Mouse (Mus musculus) c-Kit-positive CD71-positive TER-119-negative erythroid progenitor cells, embryonic 14.5 days (primary cell): ENCODE measurements around the gene Prokr1.
A peak's percentile ranks its signal among the peaks of the same experiment; 100 is the strongest.
"Not testable (repeated sequence)": the region's sequence is repeated elsewhere in the genome, so short reads cannot be mapped to it uniquely, and the experiment has no call there.

Experiments used
- DNase-seq: peaks from one replicate; pipeline ENCODE4 v3.0.0-alpha.2; 2013; ENCODE audit warnings: low read depth

Gene Prokr1

DNA sequence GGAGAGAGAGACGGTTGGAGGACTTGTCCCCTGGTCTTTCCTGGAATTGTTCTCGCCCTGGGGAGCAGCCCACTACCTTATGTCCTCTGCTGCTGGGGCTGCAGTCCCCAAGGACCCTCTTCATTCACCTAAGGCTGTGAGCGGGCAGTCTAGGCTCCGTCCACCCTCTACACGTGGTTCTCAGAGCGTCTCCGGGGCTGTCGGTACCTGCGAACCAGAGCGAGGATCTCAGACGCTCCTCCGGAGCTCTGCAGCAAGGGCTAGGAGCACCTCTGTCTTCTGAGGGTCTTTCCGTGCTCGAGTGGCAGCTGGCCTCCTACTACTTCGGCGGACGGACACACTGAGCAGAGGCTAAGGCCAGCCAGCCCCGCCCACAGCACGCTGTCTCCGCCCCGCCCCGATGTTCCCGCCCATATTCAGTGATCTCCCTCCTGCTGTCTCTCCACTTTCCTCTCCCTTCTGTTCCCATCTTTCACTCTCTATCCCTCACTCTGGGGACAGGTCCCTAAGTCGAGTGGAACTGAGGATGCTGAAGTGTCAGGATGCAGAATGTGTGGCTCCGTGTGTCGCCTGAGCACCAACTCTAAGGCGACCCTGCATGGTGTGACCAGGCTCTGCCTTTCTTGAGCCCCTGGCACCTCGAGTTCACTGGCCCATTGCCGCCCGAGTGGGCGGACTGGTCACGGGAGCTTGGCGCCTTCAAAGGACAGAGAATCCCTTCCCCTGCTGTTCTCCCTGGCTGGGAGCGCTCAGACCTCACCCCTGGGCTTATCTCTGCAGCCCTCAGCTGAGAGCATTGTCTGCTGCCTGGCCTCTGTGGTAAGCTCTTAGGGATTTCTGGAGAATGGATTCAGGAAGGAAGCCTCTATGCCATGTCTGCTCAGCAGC is at the start of gene Prokr1:
Prokr1 (minus strand) TSS at position 350 of the 888 bp plus-strand sequence.
- no peak for DNase-seq

- no peak for DNase-seq
Observed at GRCm38 (mm10) chr6:87638134-87638660, 47.7 kb upstream of the Prokr1 start.

- DNase-seq = no peak
Observed at GRCm38 (mm10) chr6:87632176-87632575, 41.6 kb upstream of the Prokr1 start.

GRCm38 (mm10) chr6:87628936-87629335 is 38.4 kb upstream of the Prokr1 start:
- DNase-seq = not testable (repeated sequence)

DNA sequence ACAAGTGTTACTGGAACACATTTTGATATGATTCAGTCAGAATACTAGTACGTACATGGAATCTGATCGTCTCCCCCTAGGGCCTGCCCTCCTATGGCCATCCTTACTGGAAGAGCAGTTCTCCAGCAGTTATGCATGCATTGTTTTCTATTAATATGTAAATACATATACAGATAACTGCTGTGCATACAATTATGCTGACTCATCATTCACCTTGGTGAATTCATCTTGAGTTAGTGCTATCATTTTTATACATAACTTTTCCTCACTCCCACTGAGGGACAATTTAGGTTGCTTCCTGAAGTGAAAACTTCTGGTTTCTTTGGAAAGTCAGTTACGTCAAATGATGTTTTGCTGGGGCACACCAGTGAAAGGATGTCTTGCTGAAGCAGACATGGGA is 32.6 kb upstream of the Prokr1 start:
- no peak for DNase-seq

GRCm38 (mm10) chr6:87621281-87621680 is 30.7 kb upstream of the Prokr1 start:
- DNase-seq = no peak

DNA sequence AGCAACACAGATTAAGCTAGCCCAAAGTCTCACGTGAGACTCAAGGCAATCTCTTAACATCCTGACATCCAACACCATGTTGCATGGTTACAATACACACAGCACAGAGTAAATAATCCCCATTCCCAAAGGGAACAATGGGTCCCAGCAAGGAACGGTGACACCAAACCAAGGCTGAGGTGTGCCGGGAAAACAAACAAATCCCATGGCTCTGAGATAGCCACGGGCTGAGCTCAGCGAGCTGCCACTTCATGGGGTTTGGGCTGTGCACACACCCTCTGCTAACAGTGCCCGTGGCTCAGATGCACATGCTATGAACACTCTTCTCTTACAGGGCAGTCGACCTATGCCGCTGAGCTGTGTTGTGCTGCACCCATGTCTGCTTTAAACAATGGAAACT is 27.5 kb upstream of the Prokr1 start:
- no peak for DNase-seq

DNA sequence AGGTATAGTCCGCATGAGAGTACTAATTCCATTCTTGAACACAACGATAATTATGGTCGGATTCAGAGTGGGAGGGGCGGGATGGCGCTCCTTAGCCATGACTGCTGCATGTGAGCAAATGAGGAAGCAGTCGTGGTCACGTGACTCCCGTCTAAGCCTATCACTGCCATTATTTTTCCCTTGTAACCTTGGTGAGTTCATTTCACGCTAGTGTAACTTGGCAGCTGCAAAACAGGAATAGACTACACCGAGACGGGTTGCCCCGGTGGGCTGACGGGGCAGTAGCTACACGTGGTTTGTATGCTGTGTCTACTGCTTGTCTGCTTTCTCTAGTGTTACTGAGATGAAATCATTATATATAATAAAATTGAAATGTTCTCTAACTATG is 25.1 kb upstream of the Prokr1 start:
- no peak for DNase-seq

DNA sequence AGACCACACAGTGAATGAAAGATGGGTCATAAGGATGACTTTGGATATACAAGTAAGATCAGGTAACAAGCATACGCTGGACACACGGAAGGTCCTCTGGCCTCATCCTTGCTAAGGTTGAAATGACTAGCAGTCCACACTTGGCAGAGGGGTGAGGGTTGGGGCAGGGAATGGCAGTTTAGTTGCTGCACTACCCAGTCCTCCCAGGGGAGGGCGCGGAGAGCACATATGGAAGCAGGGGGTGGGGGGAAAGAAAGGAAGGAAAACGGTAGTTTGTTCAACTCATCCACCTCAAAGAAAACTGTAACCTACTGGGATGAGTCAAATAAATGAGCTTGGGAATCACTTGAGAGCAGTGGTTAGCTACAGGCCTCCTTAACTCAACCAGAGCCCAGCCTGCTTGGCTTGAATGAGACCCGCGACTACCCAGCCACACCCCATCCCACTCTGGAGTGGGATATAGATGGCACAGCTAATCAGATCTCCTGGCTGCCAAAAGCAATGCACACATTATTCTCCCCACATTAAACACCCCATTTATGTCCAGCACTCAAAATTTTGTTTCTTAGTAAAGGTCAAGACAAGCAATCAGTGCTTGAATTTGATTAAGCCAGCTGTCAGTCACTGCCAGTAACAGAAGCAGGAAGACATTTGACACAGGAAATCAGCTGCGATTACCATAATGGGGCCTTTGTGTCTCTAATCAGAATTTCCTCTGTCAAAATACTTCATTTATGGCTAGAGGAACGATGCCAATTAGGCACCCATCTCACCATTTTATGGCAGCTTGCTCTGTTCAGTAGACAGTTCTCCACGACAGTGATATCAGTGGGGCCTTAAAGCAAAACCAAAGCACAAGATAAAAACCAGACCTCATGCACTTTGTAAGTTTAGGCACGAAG is 24.5 kb upstream of the Prokr1 start:
- DNase-seq = peak; percentile 24

DNA sequence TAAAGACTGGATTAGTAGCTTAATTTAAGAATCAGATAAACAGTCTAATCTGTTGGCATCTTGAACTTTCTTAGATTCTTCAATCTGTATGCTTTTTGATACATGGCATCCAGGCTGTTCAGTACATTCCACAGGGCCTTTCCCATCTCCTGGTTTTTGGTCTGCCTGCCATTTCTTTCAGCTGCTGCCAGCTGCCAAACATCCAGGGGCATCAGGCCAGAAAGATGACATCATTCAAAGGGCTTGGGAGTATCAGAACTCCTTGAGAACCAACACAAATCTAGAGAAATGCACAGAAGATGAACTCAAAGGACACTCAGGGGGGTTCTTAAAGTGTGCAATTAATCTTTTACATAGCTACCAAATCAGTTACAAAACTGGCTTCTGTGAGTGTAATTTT is 9.3 kb upstream of the Prokr1 start:
- DNase-seq = no peak

GRCm38 (mm10) chr6:87597116-87597833 is 6.7 kb upstream of the Prokr1 start:
- no peak for DNase-seq

GRCm38 (mm10) chr6:87594188-87594587 is 3.6 kb upstream of the Prokr1 start:
- no peak for DNase-seq

GRCm38 (mm10) chr6:87589718-87590393 is 687 bp downstream of the Prokr1 start:
- DNase-seq = no peak

DNA sequence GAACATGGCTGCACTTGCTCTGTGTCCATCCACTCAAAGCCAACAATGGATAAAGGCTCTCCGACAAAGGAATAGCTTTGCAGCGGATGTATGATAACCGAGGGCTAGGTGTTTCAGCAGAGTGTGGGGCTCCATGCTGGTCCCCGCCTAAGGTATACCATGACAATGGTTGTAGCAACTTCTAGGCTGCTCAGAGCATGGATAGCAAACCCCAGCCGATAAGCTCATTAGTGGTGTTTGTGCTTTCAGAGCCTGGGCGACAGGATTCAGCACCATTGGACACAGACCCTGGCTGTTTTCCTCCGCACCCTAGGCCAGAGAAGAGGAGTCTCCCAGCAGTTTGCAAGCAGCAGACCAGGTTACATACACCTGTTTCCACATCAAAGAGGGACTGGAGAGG is 6.6 kb downstream of the Prokr1 start:
- DNase-seq = no peak

DNA sequence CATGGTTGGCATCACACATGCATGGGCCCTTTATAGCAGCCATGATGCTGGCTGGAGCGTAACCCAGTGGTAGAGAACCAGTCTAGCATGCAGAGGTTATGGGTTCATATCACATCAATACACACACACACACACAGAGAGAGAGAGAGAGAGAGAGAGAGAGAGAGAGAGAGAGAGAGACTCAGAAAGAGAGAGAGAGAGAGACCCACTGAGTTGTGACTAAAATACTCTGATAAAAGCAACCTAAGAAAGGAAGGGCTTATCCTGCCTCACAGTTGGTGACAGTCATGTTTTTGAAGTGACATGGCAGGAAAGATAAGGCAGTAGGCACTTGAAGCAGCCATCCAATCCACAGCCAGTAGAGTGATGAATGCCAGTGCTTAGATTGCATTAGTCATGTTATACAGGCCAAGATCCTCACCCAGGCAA is 7.3 kb downstream of the Prokr1 start:
- peak; percentile 85 for DNase-seq

DNA sequence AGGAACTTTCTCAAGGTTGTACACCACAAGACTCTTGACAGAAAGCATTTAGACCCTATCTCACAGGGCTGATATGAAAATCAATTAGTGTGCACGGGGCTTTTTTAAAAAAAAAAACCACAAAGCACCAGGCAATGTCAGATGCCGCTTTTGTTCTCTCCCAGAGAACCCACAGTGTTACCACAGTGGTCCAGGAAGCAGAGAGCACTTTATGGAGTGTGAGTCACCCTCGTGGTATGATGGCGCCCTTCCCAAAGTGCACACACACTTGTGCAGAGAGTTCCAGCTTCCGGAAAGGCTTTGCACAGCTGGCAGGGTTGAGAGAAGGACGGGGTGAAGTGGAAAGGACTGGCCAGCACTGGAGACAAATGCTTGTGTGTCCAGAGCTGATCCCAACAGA is 8.1 kb downstream of the Prokr1 start:
- DNase-seq = no peak

- DNase-seq = no peak
Observed at GRCm38 (mm10) chr6:87581581-87581980, 9.0 kb downstream of the Prokr1 start.

DNA sequence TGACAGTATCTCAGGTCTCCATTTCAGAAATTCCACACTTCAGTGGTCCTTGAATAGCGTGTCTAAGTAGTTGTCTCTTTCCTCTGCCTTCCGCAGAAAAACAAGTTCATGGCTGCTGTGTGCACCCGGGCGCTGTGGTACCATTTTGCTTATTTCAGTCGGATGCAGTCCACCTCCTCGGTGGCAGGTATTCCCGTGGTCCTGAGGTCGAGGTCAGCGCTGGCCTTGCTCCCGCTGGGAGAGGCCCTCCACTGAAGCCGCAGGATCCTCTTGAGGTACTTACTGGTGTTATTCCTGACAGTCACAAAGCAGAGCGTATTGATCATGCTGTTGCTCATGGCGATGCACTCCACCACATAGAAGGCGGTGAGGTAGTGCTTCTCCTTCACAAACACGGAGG is 9.5 kb downstream of the Prokr1 start:
- DNase-seq = no peak

- no peak for DNase-seq
Observed at GRCm38 (mm10) chr6:87578247-87578646, 12.3 kb downstream of the Prokr1 start.

DNA sequence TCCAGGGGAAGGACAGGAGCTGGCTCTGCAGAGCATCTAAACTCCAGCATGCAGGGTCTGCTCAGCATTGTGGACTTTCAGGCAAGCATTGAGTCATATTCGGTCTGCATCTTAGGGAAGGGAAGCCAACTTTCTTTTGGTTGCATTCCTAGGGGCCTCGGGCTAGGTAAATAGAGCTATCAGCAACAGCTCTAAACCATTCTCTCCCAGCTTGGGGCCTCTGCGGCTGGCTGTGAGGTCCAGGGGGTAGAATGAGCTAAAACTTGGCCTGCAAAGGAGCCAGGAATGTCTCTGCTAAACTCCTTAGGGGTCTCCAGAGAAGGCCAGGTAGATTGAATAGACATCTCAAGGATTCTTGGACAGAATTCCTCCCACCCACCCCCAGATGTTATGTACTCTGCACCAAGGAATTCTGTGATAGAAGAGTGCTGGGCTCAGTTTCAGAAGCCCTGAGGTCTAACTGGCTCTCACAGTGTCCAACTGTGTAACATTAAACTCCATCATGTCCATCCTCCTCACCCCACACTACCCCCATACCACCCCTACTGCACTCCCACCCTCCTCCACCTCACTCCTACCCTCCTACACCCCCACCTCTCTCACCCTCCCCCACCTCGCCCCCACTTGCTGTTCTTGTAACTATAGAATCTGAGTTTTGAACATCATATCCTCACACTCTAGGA is 13.8 kb downstream of the Prokr1 start:
- DNase-seq = no peak

GRCm38 (mm10) chr6:87571863-87572262 is 18.7 kb downstream of the Prokr1 start:
- not testable (repeated sequence) for DNase-seq
